Comparison of ENCODE assay signal across 8 mouse cellular contexts in the genomic region with DNA sequence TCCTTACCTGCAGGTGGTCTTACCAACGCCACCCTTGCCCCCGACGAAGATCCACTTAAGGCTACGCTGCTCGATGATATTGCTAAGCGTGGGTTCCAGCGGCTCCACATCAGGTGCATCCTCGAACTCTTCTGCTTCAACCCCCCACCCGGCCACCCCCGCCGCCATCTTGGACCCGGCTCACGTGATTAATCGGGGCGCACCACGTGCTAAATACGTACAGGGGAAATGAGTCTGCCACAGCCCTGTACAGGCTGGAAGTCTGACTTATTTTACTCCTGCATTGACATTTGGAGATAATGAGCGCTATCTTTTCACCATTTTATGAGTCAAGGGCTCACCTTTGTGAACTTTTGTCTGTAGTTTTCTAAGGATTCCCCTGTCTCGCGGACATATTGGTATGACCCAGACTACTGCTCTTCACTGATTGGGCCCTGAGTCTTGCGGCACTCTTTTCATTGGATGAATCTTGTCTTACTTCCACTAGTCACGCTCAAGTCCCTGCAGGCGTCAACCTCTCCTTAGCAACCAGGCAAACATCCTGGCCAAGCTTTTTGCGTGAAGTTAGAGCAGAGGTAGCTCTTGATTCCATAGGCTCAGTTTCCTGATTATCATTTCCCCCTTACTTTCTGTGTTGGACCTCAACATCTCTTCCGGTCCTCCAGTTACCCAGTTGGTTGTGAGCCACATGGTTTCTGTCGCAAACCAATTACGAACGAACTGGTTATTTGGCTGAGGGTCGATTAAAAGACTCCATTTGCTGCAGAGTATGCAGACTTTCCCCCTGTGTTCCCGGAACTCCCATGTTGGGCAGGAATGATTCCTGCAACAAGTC. TPM values are rescaled to one million over a fixed set of nuclear protein-coding genes. Genes with fewer than 3 reads are reported as not detected.
DNase-seq lines count a peak whose midpoint lies in the region; ATAC-seq and TF ChIP-seq lines count a peak whose summit lies in the region.

TSS of gene Asna1 (minus strand) at position 184 of the 835 bp plus-strand sequence.

- DNase-seq in brain, embryonic 14.5 days (ENCODE audit: low read depth) = peak; percentile 98
- DNase-seq in liver, adult 2 months (ENCODE audit: extremely low read depth, low read depth, low spot score) = peak; percentile 95
- DNase-seq in splenic B cell, adult 2 months (ENCODE audit: low read depth, low spot score) = peak; percentile 95

- H3K4me3 ChIP-seq in C2C12 (ENCODE audit: insufficient read depth, poor library complexity, severe bottlenecking) = peak within 1 kb of the TSS; percentile 92
- H3K4me3 ChIP-seq in erythroblast, embryonic 14.5 days (replicated peaks) = peak within 1 kb of the TSS; percentile 99
- peak within 1 kb of the TSS; percentile 96 for H3K4me3 ChIP-seq in heart, embryonic 11.5 days (ENCODE audit: low read depth, low read length)
- peak within 1 kb of the TSS; percentile 73 for H3K4me3 ChIP-seq in kidney, embryonic 16.5 days (ENCODE audit: low read length)
- H3K4me3 ChIP-seq in liver, adult 2 months (ENCODE audit: insufficient read depth, low read depth, low read length) = peak within 1 kb of the TSS; percentile 94
- peak within 1 kb of the TSS; percentile 99 for H3K4me3 ChIP-seq in myocyte

- H3K79me2 ChIP-seq in C2C12 (ENCODE audit: control insufficient read depth, insufficient read depth) = peaks cover 77% of the 10 kb centered on the region
- H3K79me2 ChIP-seq in liver, adult 2 months (ENCODE audit: control insufficient read depth, insufficient read depth, low read length) = peaks cover 33% of the 10 kb centered on the region
- peaks cover 59% of the 10 kb centered on the region for H3K79me2 ChIP-seq in myocyte (ENCODE audit: control insufficient read depth, insufficient read depth)

- H3ac ChIP-seq in C2C12 (ENCODE audit: control insufficient read depth, insufficient read length, low read depth) (peak within 1 kb of the TSS; percentile 94), myocyte (ENCODE audit: control insufficient read depth, insufficient read length) (peak within 1 kb of the TSS; percentile 49)

- peak within 1 kb of the TSS; percentile 85 for H3K9ac ChIP-seq in heart, embryonic 11.5 days (ENCODE audit: low read depth, low read length)
- H3K9ac ChIP-seq in kidney, embryonic 16.5 days (replicated peaks; ENCODE audit: low read length) = peak within 1 kb of the TSS; percentile 68
- peak within 1 kb of the TSS; percentile 86 for H3K9ac ChIP-seq in liver, adult 2 months (ENCODE audit: low read depth, low read length)

- H3K27me3 ChIP-seq in C2C12 (ENCODE audit: control insufficient read depth, insufficient read depth, insufficient read length) (no peaks in the 10 kb centered on the region), myocyte (ENCODE audit: control insufficient read depth, insufficient read depth, insufficient read length) (no peaks in the 10 kb centered on the region)
- no peaks in the 10 kb centered on the region for H3K27me3 ChIP-seq in erythroblast, embryonic 14.5 days (ENCODE audit: control insufficient read depth)
- no peaks in the 10 kb centered on the region for H3K27me3 ChIP-seq in heart, embryonic 11.5 days (ENCODE audit: control insufficient read depth, insufficient read depth, low read length)
- no peaks in the 10 kb centered on the region for H3K27me3 ChIP-seq in kidney, embryonic 16.5 days (ENCODE audit: insufficient read depth, low read length)
- H3K27me3 ChIP-seq in liver, adult 2 months (ENCODE audit: control insufficient read depth, insufficient read depth, low read length) = no peaks in the 10 kb centered on the region
- no peaks in the 10 kb centered on the region for H3K27me3 ChIP-seq in splenic B cell, adult 2 months (ENCODE audit: control insufficient read depth, insufficient read depth, low read length, poor library complexity, severe bottlenecking)

- H3K36me3 ChIP-seq in C2C12 (ENCODE audit: control insufficient read depth, insufficient read depth) (peaks cover 34% of the 10 kb centered on the region), myocyte (ENCODE audit: control insufficient read depth, insufficient read depth) (peaks cover 6% of the 10 kb centered on the region)
- H3K36me3 ChIP-seq in erythroblast, embryonic 14.5 days (ENCODE audit: control insufficient read depth) = peaks cover 61% of the 10 kb centered on the region
- peaks cover 18% of the 10 kb centered on the region for H3K36me3 ChIP-seq in heart, embryonic 11.5 days (ENCODE audit: control insufficient read depth, insufficient read depth, low read length)
- H3K36me3 ChIP-seq in kidney, embryonic 16.5 days (ENCODE audit: insufficient read depth, low read length) = peaks cover 37% of the 10 kb centered on the region
- peaks cover 10% of the 10 kb centered on the region for H3K36me3 ChIP-seq in liver, adult 2 months (ENCODE audit: control insufficient read depth, insufficient read depth, low read length)
- H3K36me3 ChIP-seq in splenic B cell, adult 2 months (ENCODE audit: control insufficient read depth, insufficient read depth, low read length, poor library complexity, severe bottlenecking) = peaks cover 3% of the 10 kb centered on the region

- H3K4me1 ChIP-seq in erythroblast, embryonic 14.5 days (ENCODE audit: control insufficient read depth) = peaks cover 54% of the 10 kb centered on the region
- peaks cover 31% of the 10 kb centered on the region for H3K4me1 ChIP-seq in heart, embryonic 11.5 days (ENCODE audit: control insufficient read depth, insufficient read depth, low read length)
- peaks cover 33% of the 10 kb centered on the region for H3K4me1 ChIP-seq in kidney, embryonic 16.5 days (ENCODE audit: insufficient read depth, low read length)
- H3K4me1 ChIP-seq in liver, adult 2 months (ENCODE audit: control insufficient read depth, insufficient read depth, low read length) = peaks cover 21% of the 10 kb centered on the region

- ATAC-seq in heart, embryonic 11.5 days (replicated peaks; ENCODE audit: insufficient number of reproducible peaks, low FRiP score, low TSS enrichment) = peak; percentile 85
- ATAC-seq in kidney, embryonic 16.5 days (ENCODE audit: low FRiP score, low TSS enrichment) = peak; percentile 91

- peaks cover 59% of the 10 kb centered on the region for H3K79me3 ChIP-seq in C2C12 (ENCODE audit: low read depth)

- H3K4me2 ChIP-seq in heart, embryonic 11.5 days = peak within 1 kb of the TSS; percentile 91
- H3K4me2 ChIP-seq in kidney, embryonic 16.5 days (replicated peaks; ENCODE audit: low read depth, low read length) = peak within 1 kb of the TSS; percentile 83
- peak within 1 kb of the TSS; percentile 99 for H3K4me2 ChIP-seq in myocyte (ENCODE audit: low read depth)

- WGBS in heart, embryonic 11.5 days (ENCODE audit: insufficient replicate concordance) = 6% methylated on average over 30 of the region's 30 CpGs
- 4% methylated on average over 30 of the region's 30 CpGs for WGBS in kidney, embryonic 16.5 days
- WGBS in liver, adult 2 months = under 1% methylated on average over 30 of the region's 30 CpGs

- TF ChIP-seq CTCF in C2C12 (IDR thresholded peaks at IDR 0.05; ENCODE audit: control insufficient read depth, insufficient read depth, insufficient read length) = no peak
- no peak for TF ChIP-seq CTCF in brain, embryonic 14.5 days (IDR thresholded peaks at IDR 0.05; ENCODE audit: borderline replicate concordance, extremely low read depth, insufficient read depth, insufficient read length)
- TF ChIP-seq CTCF in liver, adult 2 months (IDR thresholded peaks at IDR 0.05; ENCODE audit: low read depth, low read length) = no peak

- TF ChIP-seq POLR2A in brain, embryonic 14.5 days (IDR thresholded peaks at IDR 0.05; ENCODE audit: borderline replicate concordance, extremely low read depth, insufficient read depth, insufficient read length, poor library complexity, severe bottlenecking) = peak; percentile 31; the same call in 1 of the 2 replicates
- TF ChIP-seq POLR2A in liver, adult 2 months (IDR thresholded peaks at IDR 0.05; ENCODE audit: extremely low read depth, insufficient read depth, low read length) = no peak
- peak; percentile 59 for TF ChIP-seq POLR2A in myocyte (IDR thresholded peaks at IDR 0.05; ENCODE audit: insufficient read length, low read depth)

- H3K9me3 ChIP-seq in erythroblast, embryonic 14.5 days (ENCODE audit: control insufficient read depth, low read length) = no peaks in the 10 kb centered on the region
- no peaks in the 10 kb centered on the region for H3K9me3 ChIP-seq in heart, embryonic 11.5 days (replicated peaks; ENCODE audit: control insufficient read depth, low read length)
- H3K9me3 ChIP-seq in kidney, embryonic 16.5 days (ENCODE audit: low read length) = no peaks in the 10 kb centered on the region

- peak within 1 kb of the TSS; percentile 77 for H3K27ac ChIP-seq in heart, embryonic 11.5 days (ENCODE audit: low read depth, low read length)
- peak within 1 kb of the TSS; percentile 94 for H3K27ac ChIP-seq in kidney, embryonic 16.5 days (ENCODE audit: low read length)
- H3K27ac ChIP-seq in liver, adult 2 months (replicated peaks; ENCODE audit: insufficient read depth, low read depth, low read length) = peak within 1 kb of the TSS; percentile 53

TF ChIP-seq in C2C12, 6 proteins besides CTCF, POLR2A, EP300 and RAD21:
- TF ChIP-seq USF1 (IDR thresholded peaks at IDR 0.05; ENCODE audit: low read depth) = peak; percentile 89
- no peak for TF ChIP-seq MYOG (IDR thresholded peaks at IDR 0.05; ENCODE audit: control insufficient read depth, extremely low read depth, insufficient read length)
TF ChIP-seq in C2C12: peak in this region for 1.

TF ChIP-seq in myocyte, 11 proteins besides CTCF, POLR2A, EP300 and RAD21:
- TF ChIP-seq POLR2AphosphoS2 (IDR thresholded peaks at IDR 0.05; ENCODE audit: insufficient read length, low read depth) (peak; percentile 49), TCF12 (IDR thresholded peaks at IDR 0.05; ENCODE audit: insufficient read depth, poor library complexity, severe bottlenecking) (no peak), MAX (IDR thresholded peaks at IDR 0.05; ENCODE audit: low read depth) (no peak), CEBPB (IDR thresholded peaks at IDR 0.05; ENCODE audit: insufficient read depth, poor library complexity, severe bottlenecking) (no peak), USF1 (IDR thresholded peaks at IDR 0.05; ENCODE audit: low read depth) (peak; percentile 90), MYOD1 (IDR thresholded peaks at IDR 0.05; ENCODE audit: control insufficient read depth in 1 of 3, insufficient read length in 2 of 3, low read depth in 2 of 3) (no peak), E2F4 (IDR thresholded peaks at IDR 0.05; ENCODE audit: insufficient read depth) (no peak), TCF3 (IDR thresholded peaks at IDR 0.05; ENCODE audit: insufficient read length, low read depth) (no peak), SRF (IDR thresholded peaks at IDR 0.05; ENCODE audit: control insufficient read depth, insufficient read length, low read depth) (no peak)

RNA-seq across cellular contexts. Expression of gene Asna1, which starts in this region (rescaled TPM):
- polyA plus RNA-seq in C2C12 (2012; fragmentation: generic; extraction: Trizol) = 253 TPM
- polyA plus RNA-seq in brain, embryonic 14.5 days (2012; rRNA removed) = 224 and 279 TPM in 2 replicates
- 18.6 and 31.0 TPM in 2 replicates for polyA plus RNA-seq in erythroblast, embryonic 14.5 days (2012)
- polyA plus RNA-seq in heart, embryonic 11.5 days (2014; fragmentation: Nextera tagmentation; extraction: Ambion mirVana) = 108 and 118 TPM in 2 replicates
- polyA plus RNA-seq in kidney, embryonic 16.5 days (2015; fragmentation: Nextera tagmentation; extraction: Ambion mirVana) = 150 and 154 TPM in 2 replicates
- 30.3 and 33.8 TPM in 2 replicates for total RNA-seq in liver, adult 2 months (2014; rRNA removed)
- 60.0 and 71.6 TPM in 2 replicates for polyA plus RNA-seq in liver, adult 2 months (2012; rRNA removed)
- polyA plus RNA-seq in myocyte (2012; fragmentation: generic; extraction: Trizol) = 204 TPM

Comparison
In these comparisons a context has a peak if more than half of its experiments do, and no peak if none do; other contexts are left out.
1. Peak in every context shown above with its lines: DNase-seq, ATAC-seq, H3K4me3 ChIP-seq and H3K27ac ChIP-seq.